Mouse (Mus musculus) kidney, adult 8-10 months (tissue): ENCODE measurements around the gene Gm21964.
A peak's percentile ranks its signal among the peaks of the same experiment; 100 is the strongest.

Experiments used
- DNase-seq, 2 experiments: peaks; one replicate each; pipeline ENCODE4 v3.0.0; 2022

Gm21964 gene

GRCm38 (mm10) chr8:110100907-110101306 lies at the start of gene Gm21964:
Gene Gm21964, plus strand, starts transcription at chr8:110101207.
- no peak for DNase-seq

GRCm38 (mm10) chr8:110051208-110051607 lies 49.8 kb upstream of the Gm21964 start:
- no peak for DNase-seq

GRCm38 (mm10) chr8:110058207-110058606 lies 42.8 kb upstream of the Gm21964 start:
- DNase-seq, result no peak

GRCm38 (mm10) chr8:110064161-110064560 lies 36.8 kb upstream of the Gm21964 start:
- DNase-seq, result no peak

GRCm38 (mm10) chr8:110064606-110065365 lies 36.2 kb upstream of the Gm21964 start:
- DNase-seq, result no peak

- no peak for DNase-seq
Measured at GRCm38 (mm10) chr8:110065676-110066075, 35.3 kb upstream of the Gm21964 start.

GRCm38 (mm10) chr8:110069706-110070105 lies 31.3 kb upstream of the Gm21964 start:
- DNase-seq, result no peak

GRCm38 (mm10) chr8:110071600-110071999 lies 29.4 kb upstream of the Gm21964 start:
- peak; percentile 11 to 54 for DNase-seq

GRCm38 (mm10) chr8:110074496-110074895 lies 26.5 kb upstream of the Gm21964 start:
- DNase-seq, result peak in 1 of 2 experiments; percentile 20

- peak; percentile 52 to 67 for DNase-seq
Measured at GRCm38 (mm10) chr8:110079282-110080221, 21.5 kb upstream of the Gm21964 start, which contains the start of gene Zfp612. Gene Zfp612, plus strand, starts transcription at chr8:110079746.

- DNase-seq, result no peak
Measured at GRCm38 (mm10) chr8:110082416-110083105, 18.4 kb upstream of the Gm21964 start.

- no peak for DNase-seq
Measured at GRCm38 (mm10) chr8:110091869-110092268, 9.1 kb upstream of the Gm21964 start.

GRCm38 (mm10) chr8:110101676-110102075 lies 669 bp downstream of the Gm21964 start:
- no peak for DNase-seq

GRCm38 (mm10) chr8:110102653-110103052 lies 1.6 kb downstream of the Gm21964 start, which contains the start of gene Gm17720:
Gene Gm17720, minus strand, starts transcription at chr8:110102753.
- no peak for DNase-seq

GRCm38 (mm10) chr8:110119715-110120114 lies 18.7 kb downstream of the Gm21964 start:
- DNase-seq, result peak in 1 of 2 experiments; percentile 3

GRCm38 (mm10) chr8:110130537-110130936 lies 29.5 kb downstream of the Gm21964 start:
- peak; percentile 47 to 78 for DNase-seq

GRCm38 (mm10) chr8:110134236-110134635 lies 33.2 kb downstream of the Gm21964 start:
- no peak for DNase-seq

- no peak for DNase-seq
Measured at GRCm38 (mm10) chr8:110135515-110135914, 34.5 kb downstream of the Gm21964 start.

GRCm38 (mm10) chr8:110140156-110140555 lies 39.1 kb downstream of the Gm21964 start:
- no peak for DNase-seq

GRCm38 (mm10) chr8:110140770-110141169 lies 39.8 kb downstream of the Gm21964 start:
- DNase-seq, result no peak

- DNase-seq, result peak; percentile 22 to 36
Measured at GRCm38 (mm10) chr8:110145538-110145937, 44.5 kb downstream of the Gm21964 start.

GRCm38 (mm10) chr8:110152951-110153350 lies 51.9 kb downstream of the Gm21964 start:
- no peak for DNase-seq
